18 mouse cellular contexts compared by ENCODE assay signal in the genomic region with DNA sequence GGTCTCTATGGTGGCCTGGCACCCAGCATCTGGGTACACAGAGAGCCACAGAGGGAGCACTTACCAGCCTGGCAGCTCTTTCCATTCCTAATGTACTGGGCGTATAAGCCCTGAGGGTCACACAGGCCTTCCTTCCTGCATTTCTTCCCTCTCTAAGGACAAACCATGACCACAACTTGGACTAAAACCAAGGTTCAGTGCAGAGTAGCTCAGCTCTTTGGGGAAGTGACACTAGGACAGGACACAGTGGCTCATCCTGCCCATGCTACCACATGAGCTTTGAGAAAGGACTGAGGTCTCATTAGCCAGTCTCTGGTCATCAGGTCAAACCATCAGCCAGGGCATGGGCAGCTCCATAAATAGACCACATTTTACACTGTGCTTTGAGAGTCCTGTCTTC.
DNase-seq lines count a peak whose midpoint lies in the region; ATAC-seq lines count a peak whose summit lies in the region.
"Had no signal": no experiment of that assay in that cellular context is flagged by ENCODE, and none has a peak within 500 bp of the region (broad histone marks: within the 10 kb centered on the region; RNA-seq: fewer than 3 reads in every experiment).

No protein-coding gene starts in this region.

- H3K4me1 ChIP-seq in heart, embryonic 10.5 days: peaks cover 33% of the 10 kb centered on the region
- peaks cover 18% of the 10 kb centered on the region for H3K4me1 ChIP-seq in heart, embryonic 12.5 days (replicated peaks)
- no peaks in the 10 kb centered on the region for H3K4me1 ChIP-seq in neural tube, embryonic 15.5 days
- H3K4me1 ChIP-seq: embryonic facial prominence, embryonic 13.5 days; hindbrain, embryonic 10.5 days; limb, embryonic 12.5 days; midbrain, embryonic 10.5 days; stomach, embryonic 15.5 days had no signal

- H3K27me3 ChIP-seq in heart, embryonic 10.5 days (ENCODE audit: insufficient read depth, poor library complexity, severe bottlenecking): no peaks in the 10 kb centered on the region
- no peaks in the 10 kb centered on the region for H3K27me3 ChIP-seq in heart, embryonic 12.5 days (replicated peaks)
- H3K27me3 ChIP-seq in neural tube, embryonic 15.5 days (replicated peaks): no peaks in the 10 kb centered on the region
- H3K27me3 ChIP-seq: embryonic facial prominence, embryonic 13.5 days; forebrain, embryonic 13.5 days; limb, embryonic 12.5 days; stomach, embryonic 15.5 days had no signal

- H3K36me3 ChIP-seq in heart, embryonic 10.5 days: 0 out of 2 replicates have a peak, but pooled peaks cover 3% of the 10 kb centered on the region
- H3K36me3 ChIP-seq in heart, embryonic 12.5 days: no peaks in the 10 kb centered on the region
- H3K36me3 ChIP-seq in neural tube, embryonic 15.5 days: no peaks in the 10 kb centered on the region
- H3K36me3 ChIP-seq: embryonic facial prominence, embryonic 13.5 days; hindbrain, embryonic 10.5 days; limb, embryonic 12.5 days; midbrain, embryonic 10.5 days; stomach, embryonic 15.5 days had no signal

- DNase-seq in heart, embryonic 10.5 days (ENCODE audit: low spot score): no peak
- DNase-seq in lung, adult 18-20 months: peak; percentile 42 to 51
- no peak for DNase-seq in lung, postnatal 14 days
- no peak for DNase-seq in right cerebral cortex, postnatal 4 days
- DNase-seq: cerebellum, adult 9-10 months; gastrocnemius, adult 2 months; right cerebral cortex, adult 18-20 months had no signal

- H3K9me3 ChIP-seq in heart, embryonic 10.5 days: no peaks in the 10 kb centered on the region
- peaks cover 4% of the 10 kb centered on the region; the same call in 1 of the 2 replicates for H3K9me3 ChIP-seq in heart, embryonic 12.5 days (replicated peaks)
- no peaks in the 10 kb centered on the region for H3K9me3 ChIP-seq in neural tube, embryonic 15.5 days (replicated peaks)
- H3K9me3 ChIP-seq: embryonic facial prominence, embryonic 13.5 days; hindbrain, embryonic 10.5 days; limb, embryonic 12.5 days; midbrain, embryonic 10.5 days; stomach, embryonic 15.5 days had no signal

- H3K4me2 ChIP-seq in heart, embryonic 12.5 days: no peak overlapping the region
- H3K4me2 ChIP-seq in neural tube, embryonic 15.5 days: no peak overlapping the region
- H3K4me2 ChIP-seq: embryonic facial prominence, embryonic 13.5 days; forebrain, embryonic 13.5 days; limb, embryonic 12.5 days; stomach, embryonic 15.5 days had no signal

- 83% methylated on average over 1 of the region's 1 CpGs for WGBS in heart, embryonic 10.5 days
- 88% methylated on average over 1 of the region's 1 CpGs for WGBS in heart, embryonic 12.5 days
- WGBS in neural tube, embryonic 15.5 days: 95% methylated on average over 1 of the region's 1 CpGs

- no peak for ATAC-seq in heart, embryonic 12.5 days (ENCODE audit: insufficient number of reproducible peaks, low FRiP score)
- peak; percentile 80 for ATAC-seq in granulocyte monocyte progenitor cell, adult 5-6 weeks (replicated peaks; ENCODE audit: poor library complexity, severe bottlenecking)
- peak; percentile 49; the same call in 1 of the 2 replicates for ATAC-seq in monocyte, adult 5-6 weeks (replicated peaks; ENCODE audit: insufficient number of reproducible peaks, low FRiP score, low TSS enrichment, poor library complexity, severe bottlenecking)
- ATAC-seq in neural tube, embryonic 15.5 days (ENCODE audit: low FRiP score): no peak
- ATAC-seq: forebrain, embryonic 13.5 days; intestine, embryonic 16.5 days had no signal

- peak overlapping the region; percentile 18; the same call in 1 of the 2 replicates for H3K27ac ChIP-seq in heart, embryonic 10.5 days
- H3K27ac ChIP-seq in heart, embryonic 12.5 days (ENCODE audit: poor library complexity, severe bottlenecking): no peak overlapping the region
- H3K27ac ChIP-seq in neural tube, embryonic 15.5 days (replicated peaks): no peak overlapping the region
- H3K27ac ChIP-seq: embryonic facial prominence, embryonic 13.5 days; forebrain, embryonic 13.5 days; gastrocnemius, adult 2 months; hindbrain, embryonic 10.5 days; limb, embryonic 12.5 days; midbrain, embryonic 10.5 days; stomach, embryonic 15.5 days had no signal

- no peak overlapping the region for H3K4me3 ChIP-seq in heart, embryonic 10.5 days
- H3K4me3 ChIP-seq in heart, embryonic 12.5 days: no peak overlapping the region
- no peak overlapping the region for H3K4me3 ChIP-seq in neural tube, embryonic 15.5 days (replicated peaks)
- H3K4me3 ChIP-seq: embryonic facial prominence, embryonic 13.5 days; forebrain, embryonic 13.5 days; gastrocnemius, adult 2 months; hindbrain, embryonic 10.5 days; limb, embryonic 12.5 days; midbrain, embryonic 10.5 days; stomach, embryonic 15.5 days had no signal

- H3K9ac ChIP-seq in heart, embryonic 12.5 days: no peak overlapping the region
- no peak overlapping the region for H3K9ac ChIP-seq in neural tube, embryonic 15.5 days (replicated peaks)
- H3K9ac ChIP-seq: embryonic facial prominence, embryonic 13.5 days; forebrain, embryonic 13.5 days; limb, embryonic 12.5 days; stomach, embryonic 15.5 days had no signal

Comparison
In these comparisons a context has a peak if more than half of its experiments do, and no peak if none do; other contexts are left out.
1. DNase-seq: peak in lung, adult 18-20 months (2 of 2); none in heart, embryonic 10.5 days (single experiment), lung, postnatal 14 days (single experiment) and right cerebral cortex, postnatal 4 days (single experiment).
2. ATAC-seq: peak in granulocyte monocyte progenitor cell, adult 5-6 weeks (single experiment) and monocyte, adult 5-6 weeks (single experiment); none in heart, embryonic 12.5 days (single experiment) and neural tube, embryonic 15.5 days (single experiment).